Mouse (Mus musculus): ENCODE data around the gene Cdk6. TPM values are rescaled to one million over a fixed set of nuclear protein-coding genes. Genes with fewer than 3 reads are reported as not detected.

Cdk6 gene
- polyA plus RNA-seq (2014; fragmentation: Illumina TruSeq; extraction: RNeasy Lipid Tissue Mini Kit (QIAGEN cat#74804); ENCODE audit: insufficient read depth, low read depth, low replicate concordance) = 2.7 TPM

DNA sequence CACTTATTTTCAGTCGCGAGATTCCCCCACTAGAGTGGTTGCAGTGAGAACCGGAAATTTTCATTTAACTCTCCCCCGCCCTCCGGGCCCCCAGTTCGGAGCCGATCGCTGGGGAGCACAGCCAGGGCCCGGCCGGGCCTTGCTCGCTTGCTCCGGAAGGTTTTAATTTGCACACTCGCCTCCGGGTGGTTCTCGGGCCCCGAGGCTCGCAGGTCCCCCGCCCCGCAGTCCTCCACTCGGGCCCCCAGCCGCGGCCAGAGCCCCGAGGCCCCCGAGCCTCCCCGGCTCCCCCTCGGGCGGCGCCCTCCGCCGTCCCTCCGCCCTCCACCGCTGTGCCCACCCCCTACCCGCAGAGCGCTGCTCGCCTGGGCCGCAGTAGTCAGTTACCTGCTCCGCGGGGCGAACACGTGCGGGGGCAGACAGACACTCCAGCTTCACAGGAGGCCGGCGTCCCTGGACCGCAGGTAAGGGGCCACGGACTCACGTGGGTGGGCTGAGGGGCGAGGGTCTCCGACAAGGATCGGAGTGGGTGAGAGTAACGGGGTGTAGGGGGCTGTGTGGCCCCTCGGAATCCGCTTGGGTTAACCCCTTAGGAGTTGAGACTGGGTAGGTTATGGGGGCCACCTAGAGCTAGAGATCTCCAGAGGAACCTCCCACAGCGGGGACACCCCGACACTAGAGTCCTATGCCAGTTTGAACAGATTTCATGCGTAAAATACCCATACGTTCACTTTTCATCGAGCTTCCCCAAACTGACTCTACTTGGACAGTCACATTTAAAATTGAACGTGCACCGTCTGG lies at the start of gene Cdk6:
Gene Cdk6 (plus strand): TSS at position 375 of the 801 bp plus-strand sequence.

GRCm38 (mm10) chr5:3543629-3544479 lies 202.6 kb downstream of the Cdk6 start, which contains the start of gene Fam133b:
Fam133b (plus strand) TSS chr5:3543833.

DNA sequence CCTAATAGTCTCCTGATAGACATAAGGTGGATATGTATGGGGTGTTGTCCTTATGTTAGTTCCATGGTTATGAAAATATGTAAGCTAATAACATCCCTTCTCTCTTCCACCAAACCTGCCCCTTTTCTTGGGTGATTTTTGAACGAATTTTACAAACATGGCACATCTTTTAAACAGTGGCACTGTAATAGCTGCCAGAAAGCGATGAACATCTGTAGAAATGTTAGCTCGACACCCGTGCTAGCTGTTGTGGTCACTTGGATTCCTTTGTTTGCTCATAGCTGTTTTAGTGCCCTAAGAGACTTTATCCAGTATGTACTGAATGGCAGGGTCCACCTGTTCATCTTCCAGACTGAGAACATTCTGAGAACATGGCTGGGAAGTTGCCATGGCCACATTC lies 230.0 kb downstream of the Cdk6 start, which contains the start of gene 1700109H08Rik:
Gene 1700109H08Rik (plus strand): TSS at position 301 of the 400 bp plus-strand sequence.

Other genes starting within 250 kb of the Cdk6 start
- gene Fam133b, start 202.3 kb downstream of the Cdk6 start, polyA plus RNA-seq (2014; fragmentation: Illumina TruSeq; extraction: RNeasy Lipid Tissue Mini Kit (QIAGEN cat#74804); ENCODE audit: insufficient read depth, low read depth, low replicate concordance) = 14.5 TPM
- gene 1700109H08Rik, start 230.1 kb downstream of the Cdk6 start, polyA plus RNA-seq (2014; fragmentation: Illumina TruSeq; extraction: RNeasy Lipid Tissue Mini Kit (QIAGEN cat#74804); ENCODE audit: insufficient read depth, low read depth, low replicate concordance) = 0.38 TPM